Mouse (Mus musculus) myocyte (in vitro differentiated cells): Measurements from ENCODE around the gene Hoxb2. TPM values are rescaled to one million over a fixed set of nuclear protein-coding genes. Genes with fewer than 3 reads are reported as not detected.

Experiments
- H3K27me3 ChIP-seq: one replicate; pipeline ENCODE4 v1.6.1; 2011; ENCODE audit not compliant: control insufficient read depth, insufficient read depth, insufficient read length
- H3K36me3 ChIP-seq: one replicate; pipeline ENCODE4 v1.6.1; 2011; ENCODE audit not compliant: control insufficient read depth, insufficient read depth
- H3K4me2 ChIP-seq: one replicate; pipeline ENCODE4 v1.6.1; 2011; ENCODE audit warnings: low read depth, control low read depth
- H3K4me3 ChIP-seq: one replicate; pipeline ENCODE4 v1.5.1; 2011; ENCODE audit warnings: mild to moderate bottlenecking, control low read depth, moderate library complexity
- H3K79me2 ChIP-seq: one replicate; pipeline ENCODE4 v1.6.1; 2011; ENCODE audit not compliant: control insufficient read depth, insufficient read depth
- H3ac ChIP-seq: one replicate; pipeline ENCODE4 v1.6.1; 2011; ENCODE audit not compliant: control insufficient read depth, insufficient read length
- CEBPB ChIP-seq: IDR thresholded peaks from 2 replicates; pipeline ENCODE4 v1.6.1; 2011; ENCODE audit warnings: mild to moderate bottlenecking, moderate library complexity; ENCODE audit not compliant: poor library complexity, insufficient read depth, severe bottlenecking
- E2F4 ChIP-seq: IDR thresholded peaks from one replicate; pipeline ENCODE4 v1.6.1; 2011; ENCODE audit warnings: mild to moderate bottlenecking, control low read depth, moderate library complexity; ENCODE audit not compliant: insufficient read depth
- MAX ChIP-seq: IDR thresholded peaks from one replicate; pipeline ENCODE4 v1.6.1; 2011; ENCODE audit warnings: low read depth, mild to moderate bottlenecking, control low read depth
- MYOD1 ChIP-seq, 3 experiments: IDR thresholded peaks; one replicate each; pipeline ENCODE4 v1.6.1; 2011; ENCODE audit warnings: control low read depth in 2 of 3, low read depth in 2 of 3, mild to moderate bottlenecking in 2 of 3, moderate library complexity in 1 of 3; ENCODE audit not compliant: insufficient read length in 2 of 3, control insufficient read depth in 1 of 3
- MYOG ChIP-seq, 3 experiments: IDR thresholded peaks; one replicate each; pipeline ENCODE4 v1.6.1; 2011; ENCODE audit warnings: control low read depth in 2 of 3, low read depth in 2 of 3, mild to moderate bottlenecking in 2 of 3; ENCODE audit not compliant: insufficient read length in 2 of 3, control insufficient read depth in 1 of 3, insufficient read depth in 1 of 3
- POLR2A ChIP-seq: IDR thresholded peaks from one replicate; pipeline ENCODE4 v1.6.1; 2011; ENCODE audit warnings: low read depth, mild to moderate bottlenecking, control low read depth, moderate library complexity; ENCODE audit not compliant: insufficient read length
- POLR2AphosphoS2 ChIP-seq: IDR thresholded peaks from one replicate; pipeline ENCODE4 v1.6.1; 2011; ENCODE audit warnings: low read depth, control low read depth; ENCODE audit not compliant: insufficient read length
- REST ChIP-seq: IDR thresholded peaks from one replicate; pipeline ENCODE4 v1.6.1; 2011; ENCODE audit warnings: mild to moderate bottlenecking, control low read depth, moderate library complexity; ENCODE audit not compliant: insufficient read depth, insufficient read length
- SRF ChIP-seq: IDR thresholded peaks from one replicate; pipeline ENCODE4 v1.6.1; 2011; ENCODE audit warnings: low read depth; ENCODE audit not compliant: control insufficient read depth, insufficient read length
- TCF12 ChIP-seq: IDR thresholded peaks from one replicate; pipeline ENCODE4 v1.6.1; 2011; ENCODE audit warnings: mild to moderate bottlenecking, control low read depth; ENCODE audit not compliant: poor library complexity, insufficient read depth, severe bottlenecking
- TCF3 ChIP-seq: IDR thresholded peaks from one replicate; pipeline ENCODE4 v1.6.1; 2011; ENCODE audit warnings: low read depth, control low read depth; ENCODE audit not compliant: insufficient read length
- USF1 ChIP-seq: IDR thresholded peaks from one replicate; pipeline ENCODE4 v1.6.1; 2011; ENCODE audit warnings: low read depth, mild to moderate bottlenecking, control low read depth, moderate library complexity
- polyA plus RNA-seq: library from polyadenylated mRNA; unstranded; fragments of >200 nt; fragmentation: generic; extraction: Trizol; gene quantifications from one replicate; pipeline ENCODE4 v1.2.1, GENCODE M21; 2012; ENCODE audit warnings: missing spikeins

Hoxb2 gene
- polyA plus RNA-seq, 1 experiment: not detected

DNA sequence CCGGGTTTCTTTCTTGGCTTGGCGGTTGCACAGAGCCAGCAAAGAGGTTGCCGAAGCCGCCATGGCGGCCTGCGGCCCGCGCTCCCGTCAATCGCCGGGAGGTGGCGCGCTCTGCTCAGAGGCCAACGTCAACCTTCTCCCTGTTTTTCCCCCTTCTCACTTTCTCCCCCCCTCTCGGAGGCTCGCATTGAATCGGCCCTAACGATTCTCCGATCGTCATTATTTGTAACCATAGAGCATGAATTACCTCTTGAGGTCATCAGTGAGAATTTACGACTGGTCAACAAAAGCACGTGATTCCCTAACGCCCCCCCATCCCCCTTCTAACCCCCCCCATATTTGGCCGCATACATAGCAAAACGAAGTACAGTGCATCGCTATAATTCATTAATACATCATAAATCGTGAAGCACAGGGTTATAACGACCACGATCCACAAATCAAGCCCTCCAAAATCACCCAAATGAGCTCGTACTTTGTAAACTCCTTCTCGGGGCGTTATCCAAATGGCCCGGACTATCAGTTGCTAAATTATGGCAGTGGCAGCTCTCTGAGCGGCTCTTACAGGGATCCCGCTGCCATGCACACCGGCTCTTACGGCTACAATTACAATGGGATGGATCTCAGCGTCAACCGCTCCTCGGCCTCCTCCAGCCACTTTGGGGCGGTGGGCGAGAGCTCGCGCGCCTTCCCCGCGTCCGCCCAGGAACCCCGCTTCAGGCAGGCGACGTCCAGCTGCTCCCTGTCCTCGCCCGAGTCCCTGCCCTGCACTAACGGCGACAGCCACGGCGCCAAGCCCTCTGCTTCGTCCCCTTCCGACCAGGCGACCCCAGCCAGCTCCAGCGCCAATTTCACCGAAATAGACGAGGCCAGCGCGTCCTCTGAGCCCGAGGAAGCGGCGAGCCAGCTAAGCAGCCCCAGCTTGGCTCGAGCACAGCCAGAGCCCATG, 46.9 kb upstream of the Hoxb2 start, which contains the start of gene Hoxb5:
Hoxb5 (plus strand) TSS at position 186 of the 949 bp plus-strand sequence.
- Histone ChIP-seq H3K36me3 (no peaks in the 10 kb centered on the region), H3K27me3 (peaks cover 80% of the 10 kb centered on the region), H3K4me3 (no peak within 1 kb of the TSS), H3K4me2 (peak within 1 kb of the TSS; percentile 18), H3ac (no peak within 1 kb of the TSS), H3K79me2 (no peaks in the 10 kb centered on the region)
- TF ChIP-seq TCF3: no peak
- no peak for TF ChIP-seq USF1
- TF ChIP-seq TCF12: no peak
- TF ChIP-seq MAX: no peak
- TF ChIP-seq CEBPB: no peak
- no peak for TF ChIP-seq POLR2A
- no peak for TF ChIP-seq SRF
- no peak for TF ChIP-seq REST

DNA sequence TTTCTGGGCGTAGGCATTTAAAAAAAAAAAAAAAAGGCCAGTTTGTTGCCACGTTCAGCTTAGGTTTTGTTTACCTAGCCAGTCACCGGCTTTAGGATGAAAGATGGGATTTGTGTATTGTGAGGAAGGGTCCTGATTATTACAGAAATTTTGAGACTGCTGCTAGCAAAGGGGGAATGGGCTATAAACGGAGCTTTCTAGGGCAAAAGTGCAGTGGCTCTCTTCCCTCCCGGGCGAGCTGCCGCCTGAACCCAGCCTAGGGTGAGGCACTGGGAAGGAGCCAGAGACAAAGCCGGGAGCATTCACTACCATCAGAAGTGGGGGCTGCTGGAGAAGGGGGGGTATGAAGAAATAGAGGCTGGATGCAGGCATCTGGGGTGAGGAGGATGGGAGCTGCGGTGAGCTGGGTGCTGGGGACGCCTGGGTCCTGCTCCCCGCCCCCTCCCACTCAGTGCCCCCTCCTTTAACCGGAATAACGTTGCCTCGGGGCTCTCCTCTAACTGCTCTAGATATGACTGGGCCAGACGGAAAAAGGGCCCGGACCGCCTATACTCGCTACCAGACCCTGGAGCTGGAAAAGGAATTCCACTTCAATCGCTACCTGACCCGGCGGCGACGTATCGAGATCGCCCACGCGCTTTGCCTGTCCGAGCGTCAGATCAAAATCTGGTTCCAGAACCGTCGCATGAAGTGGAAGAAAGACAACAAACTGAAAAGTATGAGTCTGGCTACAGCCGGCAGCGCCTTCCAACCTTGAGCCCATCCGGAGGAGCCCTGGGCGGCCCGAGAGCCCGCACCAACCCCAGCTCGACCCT, 45.7 kb upstream of the Hoxb2 start:
- Histone ChIP-seq H3K27me3 (peaks cover 79% of the 10 kb centered on the region), H3K4me3 (no peak overlapping the region), H3K79me2 (no peaks in the 10 kb centered on the region), H3K4me2 (no peak overlapping the region), H3ac (no peak overlapping the region), H3K36me3 (no peaks in the 10 kb centered on the region)
- no peak for TF ChIP-seq E2F4
- TF ChIP-seq MAX: no peak

DNA sequence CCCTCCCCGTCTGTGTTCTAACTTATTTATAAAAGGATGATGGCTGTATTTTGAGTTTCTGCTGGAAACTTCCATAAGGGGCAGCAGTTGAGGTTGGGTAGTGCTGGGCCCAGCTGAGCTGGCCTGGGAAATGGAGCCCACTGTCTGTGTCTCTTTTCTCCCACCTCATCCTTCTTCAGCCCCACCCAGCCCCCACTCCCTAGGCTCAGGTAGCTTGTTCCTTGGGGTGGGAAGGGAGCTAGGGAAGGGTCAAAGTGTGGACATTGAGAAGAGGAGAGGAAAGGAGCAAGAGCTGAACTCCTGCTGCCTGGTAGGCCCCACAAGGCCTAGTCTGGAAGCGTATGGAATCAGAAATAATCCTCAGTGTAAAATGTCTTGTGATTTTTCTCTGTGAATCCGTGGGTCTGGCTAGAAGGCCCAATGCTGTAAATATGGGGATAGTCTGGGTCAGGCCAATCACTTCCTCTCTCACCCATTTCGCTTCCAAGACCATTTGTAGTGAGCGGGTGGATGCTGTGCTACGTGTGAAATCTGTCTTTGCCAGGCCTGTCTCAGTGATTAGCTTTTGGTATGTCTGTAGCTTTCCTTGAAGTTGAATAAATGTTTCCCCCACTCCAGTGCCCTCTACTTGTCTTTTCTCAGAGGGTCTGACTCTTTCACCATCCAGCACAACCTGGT, 44.7 kb upstream of the Hoxb2 start:
- TF ChIP-seq CEBPB (no peak), SRF (no peak), MAX (no peak), MYOD1 (IDR thresholded peaks at IDR 0.05; ENCODE audit: control insufficient read depth in 1 of 3, insufficient read length in 2 of 3, low read depth in 2 of 3) (no peak), USF1 (no peak), POLR2A (no peak), E2F4 (no peak), POLR2AphosphoS2 (no peak), TCF3 (no peak), MYOG (IDR thresholded peaks at IDR 0.05; ENCODE audit: control insufficient read depth in 1 of 3, insufficient read depth in 1 of 3, insufficient read length in 2 of 3, low read depth in 2 of 3) (no peak), TCF12 (no peak), REST (no peak)
- peaks cover 72% of the 10 kb centered on the region for H3K27me3 ChIP-seq
- H3K4me3 ChIP-seq: no peak overlapping the region
- H3K36me3 ChIP-seq: no peaks in the 10 kb centered on the region
- H3K4me2 ChIP-seq: no peak overlapping the region
- no peaks in the 10 kb centered on the region for H3K79me2 ChIP-seq
- H3ac ChIP-seq: no peak overlapping the region

DNA sequence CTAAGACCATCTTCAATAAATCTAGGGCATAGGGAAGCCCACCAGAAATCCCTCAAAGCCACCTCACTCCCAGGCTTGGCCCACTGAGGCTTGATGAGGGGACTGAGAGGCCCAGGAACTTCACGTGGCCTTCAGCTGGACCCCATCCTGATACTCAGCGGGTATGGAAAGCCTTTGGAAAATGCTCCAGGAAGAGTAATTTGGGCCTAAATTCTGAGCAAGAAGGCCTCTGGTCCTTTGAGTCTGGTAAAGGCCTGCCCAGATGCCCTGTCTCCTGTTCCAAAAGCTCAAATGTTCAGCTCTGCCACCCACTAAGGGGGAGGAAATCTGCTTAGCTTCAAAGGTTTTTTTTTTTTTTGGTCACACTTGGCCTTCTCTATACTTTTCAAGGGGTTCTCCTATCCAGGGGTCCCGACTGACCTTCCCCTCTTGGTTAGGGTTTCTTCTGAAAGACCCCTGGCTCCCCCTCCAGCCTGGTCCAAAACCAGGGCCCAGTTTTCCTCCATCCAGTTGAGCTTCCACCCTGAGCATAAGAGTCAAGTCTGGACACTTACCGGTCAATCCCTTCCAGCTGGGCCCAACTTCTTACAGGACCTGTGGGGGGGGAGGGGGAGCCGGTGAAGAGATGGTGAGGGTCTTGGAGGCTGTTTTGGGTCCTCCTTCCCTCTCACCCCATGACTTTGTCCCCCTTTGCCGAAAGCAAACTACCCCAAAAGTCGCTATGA, 44.0 kb upstream of the Hoxb2 start:
- TF ChIP-seq USF1 (no peak), E2F4 (no peak), CEBPB (no peak), TCF3 (no peak), REST (no peak), MYOG (IDR thresholded peaks at IDR 0.05; ENCODE audit: control insufficient read depth in 1 of 3, insufficient read depth in 1 of 3, insufficient read length in 2 of 3, low read depth in 2 of 3) (no peak), MAX (no peak), MYOD1 (IDR thresholded peaks at IDR 0.05; ENCODE audit: control insufficient read depth in 1 of 3, insufficient read length in 2 of 3, low read depth in 2 of 3) (no peak), TCF12 (no peak), POLR2AphosphoS2 (no peak), SRF (no peak), POLR2A (no peak)
- no peaks in the 10 kb centered on the region for H3K36me3 ChIP-seq
- H3K27me3 ChIP-seq: peaks cover 72% of the 10 kb centered on the region
- no peak overlapping the region for H3K4me3 ChIP-seq
- H3K4me2 ChIP-seq: no peak overlapping the region
- no peaks in the 10 kb centered on the region for H3K79me2 ChIP-seq
- H3ac ChIP-seq: no peak overlapping the region
